Mouse (Mus musculus) left cerebral cortex, postnatal 36 days (tissue): ENCODE data around the gene Gins1. TPM values are rescaled to one million over a fixed set of nuclear protein-coding genes. Genes with fewer than 3 reads are reported as not detected.
A peak's percentile ranks its signal among the peaks of the same experiment; 100 is the strongest.
"Not testable (repeated sequence)": the region's sequence is repeated elsewhere in the genome, so short reads cannot be mapped to it uniquely, and the experiment has no call there.

ENCODE experiments used
- DNase-seq, 2 experiments: peaks; one replicate each; pipeline ENCODE4 v3.0.0; 2021 to 2022; ENCODE audit warnings: low spot score in 2 of 2, mixed read lengths in 1 of 2
- intact Hi-C: fragments of 180-260 bp; cut with DNase I; formaldehyde crosslinking; loops from one replicate; pipeline ENCODE4 v1.15.1; 2025
- total RNA-seq, 2 experiments: library from RNA; stranded (reverse); gene quantifications; 2 replicates each; pipeline ENCODE4 v1.2.3; 2021

The Gins1 gene
- total RNA-seq, 2 experiments from 2014 or later = 1.3 to 2.2 TPM

- intact Hi-C loops = loop anchor here (10.0 kb wide), 1 partner anchor 304 kb away; the partner anchor contains the start of gene Apmap
- DNase-seq = not testable (repeated sequence)
These were observed 3.7 kb downstream of the Gins1 start for GRCm38 (mm10) chr2:150908881-150909280.

- DNase-seq = peak; percentile 85 to 86
- intact Hi-C loops = loop anchor here (10.0 kb wide), 1 partner anchor 305 kb away; the partner anchor contains the start of gene Apmap
These were observed 4.3 kb downstream of the Gins1 start for GRCm38 (mm10) chr2:150909429-150910039.

- no peak for DNase-seq
- intact Hi-C loops = no loop called here
These were observed 5.2 kb downstream of the Gins1 start for GRCm38 (mm10) chr2:150910295-150910881.

- no peak for DNase-seq
- intact Hi-C loops = no loop called here
These were observed 9.7 kb downstream of the Gins1 start for GRCm38 (mm10) chr2:150914781-150915515.

GRCm38 (mm10) chr2:150915786-150916185 lies 10.6 kb downstream of the Gins1 start:
- no peak for DNase-seq
- intact Hi-C loops = no loop called here

GRCm38 (mm10) chr2:150918720-150919119 lies 13.5 kb downstream of the Gins1 start:
- intact Hi-C loops = no loop called here

GRCm38 (mm10) chr2:150920543-150920942 lies 15.3 kb downstream of the Gins1 start:
- intact Hi-C loops = no loop called here
- no peak for DNase-seq

More at GRCm38 (mm10) chr2:150918720-150919119, 13.5 kb downstream of the Gins1 start:
- DNase-seq = no peak

GRCm38 (mm10) chr2:150921697-150922096 lies 16.5 kb downstream of the Gins1 start:
- intact Hi-C loops = no loop called here
- DNase-seq = no peak

- no peak for DNase-seq
- intact Hi-C loops = no loop called here
These were observed 17.0 kb downstream of the Gins1 start for GRCm38 (mm10) chr2:150922165-150922564.

- intact Hi-C loops = no loop called here
- no peak for DNase-seq
These were observed 17.8 kb downstream of the Gins1 start for GRCm38 (mm10) chr2:150923026-150923425.

GRCm38 (mm10) chr2:150923505-150923904 lies 18.3 kb downstream of the Gins1 start:
- intact Hi-C loops = no loop called here
- DNase-seq = no peak

- no peak for DNase-seq
- intact Hi-C loops = no loop called here
These were observed 22.0 kb downstream of the Gins1 start for GRCm38 (mm10) chr2:150927038-150927720.

- DNase-seq = no peak
- intact Hi-C loops = no loop called here
These were observed 24.0 kb downstream of the Gins1 start for GRCm38 (mm10) chr2:150929156-150929555.

- intact Hi-C loops = no loop called here
- no peak for DNase-seq
These were observed 25.6 kb downstream of the Gins1 start for GRCm38 (mm10) chr2:150930806-150931205.

GRCm38 (mm10) chr2:150933482-150933881 lies 28.3 kb downstream of the Gins1 start:
- DNase-seq = no peak
- intact Hi-C loops = no loop called here

- no peak for DNase-seq
- intact Hi-C loops = no loop called here
These were observed 29.5 kb downstream of the Gins1 start for GRCm38 (mm10) chr2:150934659-150935058.

GRCm38 (mm10) chr2:150944017-150944416 lies 38.8 kb downstream of the Gins1 start:
- DNase-seq = no peak
- intact Hi-C loops = no loop called here

- intact Hi-C loops, DNase-seq: not testable (repeated sequence)
These were observed 42.1 kb downstream of the Gins1 start for GRCm38 (mm10) chr2:150947341-150947740.

GRCm38 (mm10) chr2:150947880-150948611 lies 42.8 kb downstream of the Gins1 start:
- intact Hi-C loops, DNase-seq: not testable (repeated sequence)
